Mouse (Mus musculus) kidney, adult 9 months (tissue): Measurements from ENCODE around the gene H2al1m.
"Not testable (repeated sequence)": the region's sequence is repeated elsewhere in the genome, so short reads cannot be mapped to it uniquely, and the experiment has no call there.

Source experiments
- DNase-seq: peaks from one replicate; pipeline ENCODE4 v3.0.0; 2022

H2al1m gene

GRCm38 (mm10) chrX:9332366-9332962 lies 48.9 kb downstream of the H2al1m start:
- not testable (repeated sequence) for DNase-seq

GRCm38 (mm10) chrX:9333035-9333434 lies 49.5 kb downstream of the H2al1m start:
- peak; percentile 9 for DNase-seq
